Mouse (Mus musculus): ENCODE measurements around the gene Slc1a2.

Slc1a2 gene

GRCm38 (mm10) chr2:102667981-102668380 lies 9.5 kb downstream of the Slc1a2 start:
- no peak for DNase-seq

DNA sequence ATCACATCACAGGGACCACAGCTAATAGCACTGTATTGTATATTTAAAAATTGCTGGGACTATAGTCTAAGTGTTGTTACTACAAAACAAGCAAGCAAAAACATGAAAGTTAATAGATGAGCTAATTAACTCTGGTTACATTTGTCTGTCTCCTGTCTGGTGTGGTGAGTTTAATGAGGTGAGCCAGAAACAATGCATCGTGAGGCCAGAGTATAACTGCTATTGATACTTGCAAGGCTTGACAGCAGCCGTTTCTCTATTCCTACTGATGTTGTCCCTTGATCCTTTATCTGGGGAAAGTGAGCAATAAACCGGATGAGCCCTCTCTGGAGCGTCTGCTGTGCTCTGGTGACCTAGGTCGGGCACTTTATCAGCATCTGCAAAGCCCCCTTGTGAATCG lies 11.1 kb downstream of the Slc1a2 start:
- no peak for DNase-seq

DNA sequence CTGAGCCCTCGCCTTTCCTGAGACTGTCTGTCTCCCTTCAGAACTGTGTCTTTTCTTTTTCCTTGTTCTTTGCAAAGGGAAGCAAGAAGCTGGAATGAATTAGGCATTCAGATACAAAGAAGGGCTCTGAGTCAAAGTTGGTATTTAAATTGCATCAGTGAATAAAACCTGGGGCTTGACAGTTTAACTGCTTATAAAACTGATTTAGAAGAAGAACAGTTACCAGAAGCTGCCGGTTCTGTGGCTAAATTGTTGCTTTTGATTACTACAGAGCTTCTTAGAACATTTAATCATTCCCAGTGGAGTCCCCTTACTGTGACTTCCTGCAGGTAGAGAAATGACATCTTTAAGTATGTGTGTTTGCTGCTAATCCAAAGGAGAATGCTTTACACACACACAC lies 16.1 kb downstream of the Slc1a2 start:
- DNase-seq, result no peak

DNA sequence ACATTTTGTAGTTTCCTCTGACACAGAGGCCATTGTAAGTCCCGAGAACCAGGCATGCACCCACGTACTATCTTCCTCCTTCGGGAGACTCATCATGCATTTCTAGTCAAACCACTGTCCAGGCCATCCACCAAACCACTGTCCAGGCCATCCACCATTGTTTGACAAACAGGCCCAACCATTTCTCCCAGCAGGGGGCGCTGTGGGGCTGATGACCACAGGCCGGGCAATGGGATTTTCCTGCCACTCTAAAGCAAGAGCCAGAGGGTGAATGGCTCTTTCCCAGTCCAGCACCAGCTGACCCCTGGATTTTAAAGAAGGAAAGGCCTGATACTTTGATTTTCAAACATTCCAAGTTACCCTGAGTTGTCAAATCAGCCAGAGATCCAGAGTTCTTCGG lies 16.8 kb downstream of the Slc1a2 start:
- DNase-seq, result peak; percentile 50

DNA sequence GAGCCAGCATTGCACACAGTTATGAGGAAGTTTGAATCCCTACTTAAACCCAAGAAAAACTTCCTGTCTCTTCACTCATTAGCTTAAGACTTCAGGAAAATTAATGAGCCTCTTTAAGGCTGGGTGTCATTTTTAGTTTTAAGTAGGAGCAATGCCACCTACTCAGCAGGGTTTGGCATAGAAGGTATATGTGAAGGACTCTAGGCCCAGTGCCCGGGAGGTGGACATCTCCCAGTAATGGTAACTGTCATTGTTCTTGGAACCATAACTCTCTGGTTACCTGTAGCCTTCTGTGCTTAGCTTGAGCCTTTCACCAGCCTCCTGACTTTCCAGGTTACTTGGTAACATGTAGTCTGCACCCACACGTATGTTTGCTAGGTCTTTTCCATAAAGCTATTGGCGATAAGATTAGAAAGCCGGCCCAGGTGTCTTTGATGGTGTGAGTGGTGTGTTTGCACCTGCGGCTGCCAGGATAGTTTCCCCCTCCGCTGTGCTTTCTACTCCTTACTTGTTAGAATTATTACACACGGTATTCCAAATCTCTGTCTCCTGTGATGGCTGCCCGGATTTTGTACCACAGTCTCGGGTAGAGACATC lies 18.4 kb downstream of the Slc1a2 start:
- DNase-seq, result no peak

- no peak for DNase-seq
Observed at GRCm38 (mm10) chr2:102677400-102677799, 18.9 kb downstream of the Slc1a2 start.

- no peak for DNase-seq
Observed at GRCm38 (mm10) chr2:102681351-102681750, 22.9 kb downstream of the Slc1a2 start.

GRCm38 (mm10) chr2:102682168-102682567 lies 23.7 kb downstream of the Slc1a2 start:
- peak; percentile 27 for DNase-seq

DNA sequence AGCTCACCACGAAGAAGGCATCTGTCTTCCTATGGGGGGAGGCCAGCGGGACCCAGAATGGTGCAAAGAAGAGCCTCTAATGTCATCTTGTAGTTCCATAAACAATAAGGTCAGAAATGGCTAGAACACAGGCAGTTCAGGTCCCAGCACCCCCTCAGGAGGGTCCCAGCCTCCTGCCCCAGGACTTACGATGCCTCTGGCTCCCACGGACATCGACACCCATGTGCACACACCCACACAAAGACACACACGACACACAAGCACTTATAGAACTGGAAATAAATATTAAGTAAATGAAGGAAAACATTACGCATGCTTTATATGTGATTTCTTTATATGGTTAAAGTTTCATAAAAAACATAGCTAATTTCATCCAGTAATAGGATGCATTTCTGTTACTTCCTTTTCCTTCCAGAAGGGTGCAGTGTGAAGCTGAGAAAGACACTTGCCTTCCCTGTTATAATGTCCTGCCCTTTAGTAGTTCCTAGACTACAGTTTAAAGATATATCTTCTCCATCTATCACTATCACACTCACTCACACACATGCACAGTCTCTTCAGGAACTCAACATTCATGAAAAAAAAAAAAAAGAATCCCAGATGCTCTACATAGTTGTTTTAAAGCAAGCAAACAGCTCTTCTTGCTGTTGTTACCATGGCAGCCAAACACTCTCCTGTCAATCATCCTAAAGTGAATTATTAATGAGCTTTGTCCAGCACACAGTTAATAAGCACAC lies 27.1 kb downstream of the Slc1a2 start:
- peak; percentile 91 for DNase-seq

- DNase-seq, result no peak
Observed at GRCm38 (mm10) chr2:102686108-102686450, 27.6 kb downstream of the Slc1a2 start.

DNA sequence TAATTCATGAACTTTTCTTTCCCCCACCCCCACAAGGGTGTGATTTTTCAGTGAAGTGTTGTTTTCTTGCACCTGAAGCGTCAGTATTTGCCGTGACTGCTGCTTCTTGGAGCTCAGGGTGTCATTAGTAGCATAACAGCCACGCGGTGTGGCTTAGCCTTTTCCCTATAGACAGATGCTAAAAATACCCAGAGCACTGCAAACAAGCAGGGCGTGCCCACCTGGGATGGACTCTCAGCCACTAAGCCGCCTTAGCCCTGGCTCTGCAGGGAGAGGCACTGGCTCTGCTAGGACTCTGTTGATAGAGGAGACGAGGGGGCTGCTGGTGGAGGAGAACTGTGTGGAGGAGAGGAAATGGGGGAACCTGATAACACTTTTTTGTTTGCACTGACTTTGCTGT lies 35.1 kb downstream of the Slc1a2 start:
- peak; percentile 56 for DNase-seq

- no peak for DNase-seq
Observed at GRCm38 (mm10) chr2:102694750-102695149, 36.3 kb downstream of the Slc1a2 start.

DNA sequence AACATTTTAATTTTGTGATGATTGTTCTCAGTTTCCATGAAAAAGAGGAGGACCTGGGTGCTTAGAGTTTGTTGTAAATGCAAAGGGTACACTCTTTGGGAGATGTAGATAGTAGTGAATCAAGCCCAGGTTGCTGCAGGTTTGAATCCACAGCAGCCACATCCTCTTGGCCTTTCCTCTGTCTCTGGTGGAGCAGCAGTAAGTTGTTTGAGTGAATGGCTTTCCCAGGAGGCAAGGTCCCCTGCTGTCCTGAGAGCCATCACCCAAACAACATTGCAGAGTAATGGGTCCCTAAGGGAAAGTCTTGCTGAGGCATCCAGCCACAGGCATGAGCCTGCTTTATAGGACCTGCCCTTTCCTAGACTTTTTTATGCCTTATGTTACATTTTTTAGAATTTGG lies 37.1 kb downstream of the Slc1a2 start:
- DNase-seq, result no peak

DNA sequence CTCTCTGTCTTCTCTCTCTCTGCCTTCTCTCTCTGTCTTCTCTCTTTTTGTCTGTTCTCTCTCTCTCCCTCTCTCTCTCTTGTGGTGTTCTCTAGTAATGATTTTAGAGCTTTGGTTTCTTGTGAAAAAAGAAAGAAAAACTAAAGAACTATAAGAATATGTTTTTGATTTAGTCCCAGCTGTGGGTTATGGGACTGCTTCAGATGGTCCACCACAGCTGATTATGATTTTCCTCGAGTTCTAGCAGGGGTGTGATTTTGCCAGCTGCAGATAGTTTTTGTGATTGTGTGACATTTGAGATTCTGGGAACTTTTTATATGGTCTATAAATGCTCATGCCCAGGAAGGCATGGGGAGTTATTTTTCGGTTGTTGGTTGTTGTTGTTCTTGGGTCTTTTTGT lies 39.3 kb downstream of the Slc1a2 start:
- DNase-seq, result no peak

DNA sequence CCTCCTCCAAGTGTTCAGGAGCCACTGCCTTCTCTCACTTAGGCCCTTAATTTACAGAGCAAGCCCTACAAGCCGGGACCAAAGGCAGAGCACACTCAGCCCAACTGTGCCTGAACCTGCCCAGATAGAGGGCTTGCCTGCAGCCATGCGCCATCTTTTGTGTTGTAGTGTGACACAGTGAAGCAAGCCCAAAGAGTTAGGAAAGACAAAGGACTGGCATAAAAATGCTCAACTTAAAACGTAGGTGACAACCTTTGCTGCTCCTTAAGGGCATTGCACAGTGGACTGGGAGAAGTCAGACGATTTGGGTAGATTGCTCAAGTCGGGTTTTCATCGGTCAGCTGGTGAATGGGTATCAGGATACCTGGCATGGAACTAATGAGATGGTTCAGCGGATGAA lies 41.5 kb downstream of the Slc1a2 start:
- no peak for DNase-seq

DNA sequence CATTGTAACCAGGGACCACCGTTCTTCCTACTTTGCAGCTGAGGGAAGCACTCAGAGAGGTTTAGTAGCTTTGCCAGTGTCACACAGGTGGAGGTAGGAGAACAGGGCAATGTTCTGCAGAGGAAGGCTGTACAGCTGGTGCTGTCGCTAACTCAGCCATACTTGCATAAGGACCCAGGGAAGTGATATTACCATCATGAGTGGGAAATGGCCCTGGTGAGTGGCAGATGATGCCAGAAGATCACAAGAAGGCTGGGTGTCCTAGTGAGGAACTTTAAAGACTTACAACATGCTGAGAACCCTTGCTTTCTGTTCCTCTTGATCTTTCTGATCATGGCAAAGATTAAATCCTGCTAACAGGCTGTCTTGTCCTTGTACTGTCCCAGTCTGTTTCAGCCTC lies 42.2 kb downstream of the Slc1a2 start:
- DNase-seq, result no peak

- no peak for DNase-seq
Observed at GRCm38 (mm10) chr2:102701382-102701781, 42.9 kb downstream of the Slc1a2 start.

GRCm38 (mm10) chr2:102703556-102703955 lies 45.1 kb downstream of the Slc1a2 start:
- DNase-seq, result no peak

DNA sequence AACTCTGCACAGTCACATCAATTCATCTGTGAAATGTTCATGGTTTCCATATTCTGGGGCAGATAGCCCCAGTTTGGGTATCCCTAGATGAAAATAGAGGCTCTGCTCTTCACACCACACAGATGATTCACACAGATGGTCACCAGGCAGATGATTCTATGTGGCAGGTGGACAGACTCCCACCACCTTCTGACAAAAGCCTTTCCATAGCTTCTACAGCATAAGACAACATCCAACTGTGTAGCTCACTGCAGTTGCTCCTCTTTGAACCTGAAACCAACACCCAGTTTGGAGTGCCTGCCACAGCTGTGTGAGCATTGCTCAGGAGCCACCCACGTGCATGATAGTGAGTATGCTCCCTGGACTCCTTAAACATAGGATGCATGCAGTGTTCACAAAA lies 46.3 kb downstream of the Slc1a2 start:
- DNase-seq, result no peak

DNA sequence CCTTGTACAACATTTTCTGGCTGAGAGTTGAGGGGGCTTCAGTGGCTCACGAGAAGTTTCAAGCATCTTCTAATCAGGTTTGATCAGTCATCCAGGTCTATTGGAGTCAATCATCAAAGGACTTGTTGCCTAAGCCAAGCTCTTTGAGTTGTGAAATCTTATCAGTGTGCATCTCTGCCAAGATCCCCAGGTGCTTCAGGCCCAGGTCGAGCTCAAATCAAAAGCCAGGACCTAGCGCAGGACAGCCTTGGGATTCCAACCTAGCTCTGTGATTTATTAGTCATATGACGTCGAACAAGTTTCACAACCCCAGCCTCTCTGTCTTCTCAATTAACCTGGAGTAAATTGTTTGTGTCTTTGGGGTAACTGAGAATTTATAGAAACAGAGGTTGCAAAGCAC lies 53.1 kb downstream of the Slc1a2 start:
- no peak for DNase-seq

DNA sequence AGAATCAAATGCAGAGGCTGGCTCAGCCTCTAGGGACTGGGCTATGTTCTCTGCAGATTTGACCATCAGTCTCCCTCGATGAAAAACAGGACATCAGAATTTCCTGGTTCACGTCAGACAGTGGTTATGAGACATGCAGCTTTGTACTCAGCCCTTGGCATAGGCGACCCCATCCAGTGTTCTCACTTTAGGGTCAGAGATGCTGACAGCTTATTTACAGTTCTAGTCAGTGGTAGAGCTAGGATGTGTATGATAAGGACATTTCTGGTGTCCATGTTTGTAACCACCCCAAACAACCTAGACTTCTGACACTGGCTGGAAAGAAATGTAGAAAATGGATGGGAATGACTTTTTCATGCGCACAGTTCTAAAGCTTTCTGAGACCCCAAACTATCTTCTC lies 53.6 kb downstream of the Slc1a2 start:
- no peak for DNase-seq

- peak; percentile 12 for DNase-seq
Observed at GRCm38 (mm10) chr2:102712678-102713628, 54.5 kb downstream of the Slc1a2 start.

DNA sequence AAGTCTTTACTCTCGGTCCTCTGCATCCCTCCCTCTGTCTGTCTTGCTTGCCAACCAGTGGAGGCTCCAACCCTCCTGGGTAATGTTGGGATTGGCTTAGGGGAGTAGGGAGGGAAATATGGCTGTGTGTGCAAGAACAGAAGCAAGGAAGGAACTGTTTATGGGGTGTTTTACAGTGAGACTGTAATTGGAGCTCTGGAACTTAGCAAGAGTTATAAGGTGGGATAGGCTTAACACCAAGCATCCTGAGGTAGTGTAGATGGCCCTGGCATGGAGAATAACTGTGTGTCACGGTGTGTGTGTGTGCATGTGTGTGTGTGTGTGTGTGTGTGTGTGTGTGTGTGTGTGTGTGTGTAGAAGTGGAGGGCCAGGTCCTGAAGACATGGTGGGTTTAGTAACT lies 55.9 kb downstream of the Slc1a2 start:
- DNase-seq, result no peak

- DNase-seq, result no peak
Observed at GRCm38 (mm10) chr2:102715754-102716153, 57.3 kb downstream of the Slc1a2 start.
